Mouse (Mus musculus): ENCODE results near the gene Nelfb. TPM values are rescaled to one million over a fixed set of nuclear protein-coding genes. Genes with fewer than 3 reads are reported as not detected.

Gene Nelfb
- polyA plus RNA-seq, 1 experiment from 2014 or later, result 34.9 TPM

GRCm38 (mm10) chr2:25226864-25227263 is 15.6 kb upstream of the Nelfb start:
- Histone ChIP-seq H3K4me2 (ENCODE audit: low read depth, low read length) (no peak overlapping the region), H3K27ac (ENCODE audit: low read length) (no peak overlapping the region; the same call in 1 of the 2 replicates), H3K4me3 (ENCODE audit: low read depth, low read length) (no peak overlapping the region), H3K27me3 (ENCODE audit: control insufficient read depth, insufficient read depth, low read depth, low read length) (no peaks in the 10 kb centered on the region), H3K9ac (ENCODE audit: low read depth, low read length) (no peak overlapping the region; the same call in 1 of the 2 replicates), H3K4me1 (ENCODE audit: control insufficient read depth, low read depth, low read length) (peaks cover 23% of the 10 kb centered on the region), H3K36me3 (ENCODE audit: control insufficient read depth, insufficient read depth) (peaks cover 12% of the 10 kb centered on the region), H3K9me3 (replicated peaks; ENCODE audit: control insufficient read depth, low read length) (no peaks in the 10 kb centered on the region)
- ATAC-seq (ENCODE audit: low read depth), result no peak
- WGBS (ENCODE audit: insufficient replicate concordance), result 85% methylated on average over 5 of the region's 5 CpGs

GRCm38 (mm10) chr2:25225811-25226379 is 14.6 kb upstream of the Nelfb start:
- Histone ChIP-seq H3K4me2 (ENCODE audit: low read depth, low read length) (peak overlapping the region; percentile 73), H3K4me1 (ENCODE audit: control insufficient read depth, low read depth, low read length) (peaks cover 29% of the 10 kb centered on the region), H3K36me3 (ENCODE audit: control insufficient read depth, insufficient read depth) (peaks cover 18% of the 10 kb centered on the region), H3K27me3 (ENCODE audit: control insufficient read depth, insufficient read depth, low read depth, low read length) (no peaks in the 10 kb centered on the region), H3K9ac (ENCODE audit: low read depth, low read length) (peak overlapping the region; percentile 83), H3K4me3 (ENCODE audit: low read depth, low read length) (peak overlapping the region; percentile 78), H3K27ac (ENCODE audit: low read length) (peak overlapping the region; percentile 99), H3K9me3 (replicated peaks; ENCODE audit: control insufficient read depth, low read length) (no peaks in the 10 kb centered on the region)
- no peak for ATAC-seq (ENCODE audit: low read depth)
- 80% methylated on average over 8 of the region's 8 CpGs for WGBS (ENCODE audit: insufficient replicate concordance)

GRCm38 (mm10) chr2:25224766-25225752 is 13.8 kb upstream of the Nelfb start:
- Histone ChIP-seq H3K4me2 (ENCODE audit: low read depth, low read length) (peak overlapping the region; percentile 73), H3K9me3 (replicated peaks; ENCODE audit: control insufficient read depth, low read length) (no peaks in the 10 kb centered on the region), H3K4me1 (ENCODE audit: control insufficient read depth, low read depth, low read length) (peaks cover 29% of the 10 kb centered on the region), H3K9ac (ENCODE audit: low read depth, low read length) (peak overlapping the region; percentile 83), H3K27ac (ENCODE audit: low read length) (peak overlapping the region; percentile 99), H3K27me3 (ENCODE audit: control insufficient read depth, insufficient read depth, low read depth, low read length) (no peaks in the 10 kb centered on the region), H3K4me3 (ENCODE audit: low read depth, low read length) (peak overlapping the region; percentile 81), H3K36me3 (ENCODE audit: control insufficient read depth, insufficient read depth) (peaks cover 18% of the 10 kb centered on the region)
- peak; percentile 89 for ATAC-seq (ENCODE audit: low read depth)
- WGBS (ENCODE audit: insufficient replicate concordance), result 2% methylated on average over 41 of the region's 41 CpGs

GRCm38 (mm10) chr2:25224492-25224765 is 13.1 kb upstream of the Nelfb start, which contains the start of gene Tubb4b:
TSS of gene Tubb4b (minus strand) at chr2:25224702.
- 0% methylated on average over 17 of the region's 17 CpGs for WGBS (ENCODE audit: insufficient replicate concordance)
- H3K4me1 ChIP-seq (ENCODE audit: control insufficient read depth, low read depth, low read length), result peaks cover 29% of the 10 kb centered on the region
- H3K4me3 ChIP-seq (ENCODE audit: low read depth, low read length), result peak within 1 kb of the TSS; percentile 81
- peak within 1 kb of the TSS; percentile 73 for H3K4me2 ChIP-seq (ENCODE audit: low read depth, low read length)
- no peak for ATAC-seq (ENCODE audit: low read depth)
- no peaks in the 10 kb centered on the region for H3K9me3 ChIP-seq (replicated peaks; ENCODE audit: control insufficient read depth, low read length)
- no peaks in the 10 kb centered on the region for H3K27me3 ChIP-seq (ENCODE audit: control insufficient read depth, insufficient read depth, low read depth, low read length)
- peak within 1 kb of the TSS; percentile 93 for H3K9ac ChIP-seq (ENCODE audit: low read depth, low read length)
- peak within 1 kb of the TSS; percentile 100 for H3K27ac ChIP-seq (ENCODE audit: low read length)
- H3K36me3 ChIP-seq (ENCODE audit: control insufficient read depth, insufficient read depth), result peaks cover 18% of the 10 kb centered on the region

- H3K9me3 ChIP-seq (replicated peaks; ENCODE audit: control insufficient read depth, low read length), result no peaks in the 10 kb centered on the region
- H3K9ac ChIP-seq (ENCODE audit: low read depth, low read length), result peak overlapping the region; percentile 93
- peak overlapping the region; percentile 100 for H3K27ac ChIP-seq (ENCODE audit: low read length)
- ATAC-seq (ENCODE audit: low read depth), result peak; percentile 75
- H3K36me3 ChIP-seq (ENCODE audit: control insufficient read depth, insufficient read depth), result peaks cover 18% of the 10 kb centered on the region
- peak overlapping the region; percentile 71 for H3K4me2 ChIP-seq (ENCODE audit: low read depth, low read length)
- H3K4me1 ChIP-seq (ENCODE audit: control insufficient read depth, low read depth, low read length), result peaks cover 27% of the 10 kb centered on the region
- WGBS (ENCODE audit: insufficient replicate concordance), result under 1% methylated on average over 52 of the region's 53 CpGs
- no peaks in the 10 kb centered on the region for H3K27me3 ChIP-seq (ENCODE audit: control insufficient read depth, insufficient read depth, low read depth, low read length)
- H3K4me3 ChIP-seq (ENCODE audit: low read depth, low read length), result peak overlapping the region; percentile 81
Measured at GRCm38 (mm10) chr2:25223681-25224491, 12.6 kb upstream of the Nelfb start.

- peaks cover 18% of the 10 kb centered on the region for H3K36me3 ChIP-seq (ENCODE audit: control insufficient read depth, insufficient read depth)
- H3K4me1 ChIP-seq (ENCODE audit: control insufficient read depth, low read depth, low read length), result peaks cover 18% of the 10 kb centered on the region
- H3K27me3 ChIP-seq (ENCODE audit: control insufficient read depth, insufficient read depth, low read depth, low read length), result no peaks in the 10 kb centered on the region
- no peaks in the 10 kb centered on the region for H3K9me3 ChIP-seq (replicated peaks; ENCODE audit: control insufficient read depth, low read length)
- no peak for ATAC-seq (ENCODE audit: low read depth)
- no peak overlapping the region for H3K27ac ChIP-seq (ENCODE audit: low read length)
- no peak overlapping the region for H3K4me2 ChIP-seq (ENCODE audit: low read depth, low read length)
- H3K9ac ChIP-seq (ENCODE audit: low read depth, low read length), result no peak overlapping the region
- 67% methylated on average over 5 of the region's 5 CpGs for WGBS (ENCODE audit: insufficient replicate concordance)
- peak overlapping the region; percentile 10; the same call in 1 of the 2 replicates for H3K4me3 ChIP-seq (ENCODE audit: low read depth, low read length)
Measured at GRCm38 (mm10) chr2:25221331-25221772, 10.1 kb upstream of the Nelfb start.

- no peak within 1 kb of the TSS for H3K9ac ChIP-seq (ENCODE audit: low read depth, low read length)
- no peak within 1 kb of the TSS for H3K4me2 ChIP-seq (ENCODE audit: low read depth, low read length)
- peaks cover 14% of the 10 kb centered on the region for H3K36me3 ChIP-seq (ENCODE audit: control insufficient read depth, insufficient read depth)
- H3K27me3 ChIP-seq (ENCODE audit: control insufficient read depth, insufficient read depth, low read depth, low read length), result no peaks in the 10 kb centered on the region
- peaks cover 12% of the 10 kb centered on the region for H3K4me1 ChIP-seq (ENCODE audit: control insufficient read depth, low read depth, low read length)
- ATAC-seq (ENCODE audit: low read depth), result no peak
- no peak within 1 kb of the TSS for H3K4me3 ChIP-seq (ENCODE audit: low read depth, low read length)
- no peaks in the 10 kb centered on the region for H3K9me3 ChIP-seq (replicated peaks; ENCODE audit: control insufficient read depth, low read length)
- no peak within 1 kb of the TSS for H3K27ac ChIP-seq (ENCODE audit: low read length)
Measured at GRCm38 (mm10) chr2:25218445-25218844, 7.2 kb upstream of the Nelfb start, which contains the start of gene Fam166a. TSS of gene Fam166a (plus strand) at chr2:25218745.

GRCm38 (mm10) chr2:25217666-25218065 is 6.4 kb upstream of the Nelfb start:
- no peak overlapping the region for H3K4me2 ChIP-seq (ENCODE audit: low read depth, low read length)
- H3K36me3 ChIP-seq (ENCODE audit: control insufficient read depth, insufficient read depth), result peaks cover 10% of the 10 kb centered on the region
- 51% methylated on average over 2 of the region's 2 CpGs for WGBS (ENCODE audit: insufficient replicate concordance)
- H3K27me3 ChIP-seq (ENCODE audit: control insufficient read depth, insufficient read depth, low read depth, low read length), result no peaks in the 10 kb centered on the region
- no peaks in the 10 kb centered on the region for H3K9me3 ChIP-seq (replicated peaks; ENCODE audit: control insufficient read depth, low read length)
- H3K4me3 ChIP-seq (ENCODE audit: low read depth, low read length), result no peak overlapping the region
- no peak overlapping the region for H3K9ac ChIP-seq (ENCODE audit: low read depth, low read length)
- no peak overlapping the region for H3K27ac ChIP-seq (ENCODE audit: low read length)
- ATAC-seq (ENCODE audit: low read depth), result no peak
- H3K4me1 ChIP-seq (ENCODE audit: control insufficient read depth, low read depth, low read length), result peaks cover 7% of the 10 kb centered on the region
